Mouse (Mus musculus) G1E (cell line): ENCODE measurements around the gene Hivep3.

Experiments used
- CTCF ChIP-seq: IDR thresholded peaks from 2 replicates; pipeline ENCODE4 v1.5.1; 2012; ENCODE audit warnings: low read depth, low read length, inconsistent platforms, mixed read lengths
- GATA1 ChIP-seq: IDR thresholded peaks from 2 replicates; pipeline ENCODE4 v1.6.1; 2012; ENCODE audit warnings: borderline replicate concordance, low read length, inconsistent platforms, mixed read lengths
- GATA2 ChIP-seq: IDR thresholded peaks from 2 replicates; pipeline ENCODE4 v1.6.1; 2012; ENCODE audit warnings: low read depth, low read length, inconsistent platforms, borderline replicate concordance
- POLR2AphosphoS5 ChIP-seq: IDR thresholded peaks from 2 replicates; pipeline ENCODE4 v1.6.1; 2012; ENCODE audit warnings: low read depth, low read length, inconsistent platforms; ENCODE audit not compliant: insufficient replicate concordance
- TAL1 ChIP-seq: conservative IDR thresholded peaks from 2 replicates; pipeline ENCODE4 v1.6.1; 2012; ENCODE audit warnings: low read depth, low read length, inconsistent platforms, mixed read lengths

- TF ChIP-seq CTCF = no peak
- TF ChIP-seq TAL1 = no peak
- TF ChIP-seq GATA1 = no peak
- no peak for TF ChIP-seq POLR2AphosphoS5
- no peak for TF ChIP-seq GATA2
Measured at GRCm38 (mm10) chr4:120153736-120154135, 420.2 kb downstream of the Hivep3 start.
